Mouse (Mus musculus): ENCODE data around the gene Abcc5.

DNA sequence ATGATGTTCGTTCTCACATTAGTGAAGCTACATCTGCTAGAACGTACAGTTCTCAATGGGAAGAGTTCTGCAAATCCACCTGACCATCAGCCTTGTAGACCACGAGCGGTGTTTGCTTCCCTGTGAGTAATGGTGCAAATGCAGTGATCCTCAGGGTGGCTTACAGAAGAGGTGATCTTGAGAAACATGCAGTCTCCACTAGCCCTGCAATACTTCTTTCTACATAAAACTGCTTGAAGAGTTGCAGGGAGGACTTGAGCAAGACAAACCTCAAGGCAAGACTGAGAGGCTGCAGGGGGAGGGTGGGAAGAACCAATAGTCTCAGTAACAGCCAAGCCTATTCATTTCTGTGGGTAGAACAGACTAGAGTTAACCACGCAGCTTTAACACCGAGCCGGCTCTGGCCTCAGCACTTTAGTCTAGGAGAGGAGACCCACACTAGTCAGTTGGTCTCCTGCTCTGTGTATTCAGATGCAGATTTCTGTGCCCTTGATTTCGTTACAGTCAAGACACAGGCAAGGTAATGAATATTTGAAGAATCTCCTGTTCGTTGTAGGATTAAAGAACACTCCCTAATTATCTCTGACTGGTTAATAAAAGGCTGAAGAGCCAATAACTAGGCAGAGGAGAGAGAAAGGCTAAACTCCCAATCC lies 66.4 kb downstream of the Abcc5 start:
- TF ChIP-seq POLR2A (IDR thresholded peaks at IDR 0.05; ENCODE audit: borderline replicate concordance, extremely low read depth, insufficient read depth, insufficient read length, poor library complexity, severe bottlenecking) (no peak), CTCF (IDR thresholded peaks at IDR 0.05; ENCODE audit: borderline replicate concordance, extremely low read depth, insufficient read depth, insufficient read length) (no peak)
